In genomic region chr12:102284267-102284610, GRCm38 (mm10) we compare ENCODE assay signal across 8 mouse cellular contexts. TPM values are rescaled to one million over a fixed set of nuclear protein-coding genes. Genes with fewer than 3 reads are reported as not detected.
DNase-seq lines count a peak whose midpoint lies in the region; ATAC-seq and TF ChIP-seq lines count a peak whose summit lies in the region.

No protein-coding gene starts in this region.

- no peak for ATAC-seq in heart, embryonic 13.5 days (ENCODE audit: extremely low read depth, insufficient number of reproducible peaks, low FRiP score, low TSS enrichment)
- no peak for ATAC-seq in hindbrain, embryonic 11.5 days (ENCODE audit: low FRiP score)
- ATAC-seq in lung, postnatal 0 days, result peak; percentile 54

- no peak for DNase-seq in heart, postnatal 25 days (ENCODE audit: low spot score)
- DNase-seq in hindbrain, embryonic 11.5 days (ENCODE audit: low spot score), result no peak
- no peak for DNase-seq in lung, postnatal 0 days (ENCODE audit: low spot score)
- DNase-seq in left cerebral cortex, adult 8-10 months (ENCODE audit: low spot score in 2 of 2), result no peak
- DNase-seq in adrenal gland, adult 18-20 months (ENCODE audit: low spot score in 2 of 2), result no peak
- DNase-seq in cerebellum, adult 11-12 months, result no peak

- peak overlapping the region; percentile 89 for H3K9ac ChIP-seq in heart, embryonic 13.5 days
- 0 out of 2 replicates have a peak overlapping the region, but pooled peaks have one; percentile 15 for H3K9ac ChIP-seq in hindbrain, embryonic 11.5 days (ENCODE audit: low read depth, low read length)
- peak overlapping the region; percentile 81 for H3K9ac ChIP-seq in lung, postnatal 0 days (replicated peaks; ENCODE audit: low read depth)

- WGBS in heart, embryonic 13.5 days, result 8% methylated on average over 9 of the region's 9 CpGs
- 33% methylated on average over 9 of the region's 9 CpGs for whole genome bisulfite sequencing in hindbrain, embryonic 11.5 days
- 2% methylated on average over 9 of the region's 9 CpGs for WGBS in lung, postnatal 0 days

- H3K4me2 ChIP-seq in heart, embryonic 13.5 days, result peak overlapping the region; percentile 90
- H3K4me2 ChIP-seq in hindbrain, embryonic 11.5 days (replicated peaks; ENCODE audit: low read depth, low read length), result peak overlapping the region; percentile 97; the same call in 1 of the 2 replicates
- peak overlapping the region; percentile 83 for H3K4me2 ChIP-seq in lung, postnatal 0 days (replicated peaks; ENCODE audit: low read depth, low read length)

- peak overlapping the region; percentile 74 for H3K4me3 ChIP-seq in heart, embryonic 13.5 days
- peak overlapping the region; percentile 53 for H3K4me3 ChIP-seq in E14TG2a.4 (replicated peaks; ENCODE audit: low read length)
- H3K4me3 ChIP-seq in hindbrain, embryonic 11.5 days (ENCODE audit: low read depth, low read length), result peak overlapping the region; percentile 48; the same call in 1 of the 2 replicates
- peak overlapping the region; percentile 57 for H3K4me3 ChIP-seq in lung, postnatal 0 days (ENCODE audit: low read depth, low read length)

- intact Hi-C loops in heart, postnatal 25 days (cut with DNase I), result no loop called here

- no peaks in the 10 kb centered on the region for H3K27me3 ChIP-seq in heart, embryonic 13.5 days (replicated peaks)
- peaks cover 72% of the 10 kb centered on the region for H3K27me3 ChIP-seq in E14TG2a.4 (ENCODE audit: insufficient read depth, low read length)
- H3K27me3 ChIP-seq in hindbrain, embryonic 11.5 days (ENCODE audit: control insufficient read depth, insufficient read depth, low read length), result no peaks in the 10 kb centered on the region
- no peaks in the 10 kb centered on the region for H3K27me3 ChIP-seq in lung, postnatal 0 days (replicated peaks; ENCODE audit: insufficient read depth, low read length)

- no peaks in the 10 kb centered on the region for H3K36me3 ChIP-seq in heart, embryonic 13.5 days
- no peaks in the 10 kb centered on the region for H3K36me3 ChIP-seq in E14TG2a.4 (ENCODE audit: insufficient read depth, low read length)
- H3K36me3 ChIP-seq in hindbrain, embryonic 11.5 days (ENCODE audit: control insufficient read depth, insufficient read depth, low read length), result no peaks in the 10 kb centered on the region
- H3K36me3 ChIP-seq in lung, postnatal 0 days (ENCODE audit: insufficient read depth, low read length), result no peaks in the 10 kb centered on the region

- no peak for TF ChIP-seq CTCF in E14TG2a.4 (conservative IDR thresholded peaks at IDR 0.05; ENCODE audit: low read length)
- TF ChIP-seq CTCF in lung, postnatal 0 days (IDR thresholded peaks at IDR 0.05), result no peak

- TF ChIP-seq EP300 in lung, postnatal 0 days (IDR thresholded peaks at IDR 0.05), result peak; percentile 75

- H3K9me3 ChIP-seq in heart, embryonic 13.5 days, result no peaks in the 10 kb centered on the region
- peaks cover 25% of the 10 kb centered on the region for H3K9me3 ChIP-seq in E14TG2a.4 (ENCODE audit: low read length)
- H3K9me3 ChIP-seq in hindbrain, embryonic 11.5 days (ENCODE audit: control insufficient read depth, low read length), result no peaks in the 10 kb centered on the region
- H3K9me3 ChIP-seq in lung, postnatal 0 days (ENCODE audit: low read length), result no peaks in the 10 kb centered on the region

- peaks cover 65% of the 10 kb centered on the region for H3K4me1 ChIP-seq in heart, embryonic 13.5 days
- H3K4me1 ChIP-seq in E14TG2a.4 (replicated peaks; ENCODE audit: low read depth, low read length), result peaks cover 12% of the 10 kb centered on the region
- no peaks in the 10 kb centered on the region for H3K4me1 ChIP-seq in hindbrain, embryonic 11.5 days (replicated peaks; ENCODE audit: control insufficient read depth, insufficient read depth, low read length)
- peaks cover 44% of the 10 kb centered on the region; the same call in 1 of the 2 replicates for H3K4me1 ChIP-seq in lung, postnatal 0 days (ENCODE audit: insufficient read depth, low read depth, low read length)

- peak overlapping the region; percentile 86 for H3K27ac ChIP-seq in heart, embryonic 13.5 days (replicated peaks)
- no peak overlapping the region for H3K27ac ChIP-seq in hindbrain, embryonic 11.5 days (ENCODE audit: low read depth, low read length)
- peak overlapping the region; percentile 94 for H3K27ac ChIP-seq in lung, postnatal 0 days (ENCODE audit: low read length)

RNA-seq across cellular contexts. Expression of gene Rin3, which starts 1.4 kb away (rescaled TPM):
- 8.0 and 10.2 TPM in 2 replicates for polyA plus RNA-seq in heart, embryonic 13.5 days (2015; fragmentation: Nextera tagmentation; extraction: Ambion mirVana)
- total RNA-seq in heart, postnatal 25 days (2021), result 10 to 100 TPM; 14.0 to 17.5 TPM
- polyA plus RNA-seq in hindbrain, embryonic 11.5 days (2014; fragmentation: Nextera tagmentation; extraction: Ambion mirVana), result 3.1 and 5.0 TPM in 2 replicates
- 17.7 and 19.3 TPM in 2 replicates for polyA plus RNA-seq in lung, postnatal 0 days (2015; fragmentation: Nextera tagmentation; extraction: Ambion mirVana)
- 1 to 10 TPM; 2.7 to 5.3 (median 4.9) TPM for total RNA-seq in left cerebral cortex, adult 8-10 months (2022)
- total RNA-seq in adrenal gland, adult 18-20 months (2021), result 10 to 100 TPM; 16.4 to 20.7 TPM

Comparison
In these comparisons a context has a peak if more than half of its experiments do, and no peak if none do; other contexts are left out.
1. H3K9ac ChIP-seq: peak in every context shown above with its lines; median percentile 89 in heart, embryonic 13.5 days; 81 in lung, postnatal 0 days; 15 in hindbrain, embryonic 11.5 days.